ENCODE assay signal across 8 mouse cellular contexts in the genomic region with DNA sequence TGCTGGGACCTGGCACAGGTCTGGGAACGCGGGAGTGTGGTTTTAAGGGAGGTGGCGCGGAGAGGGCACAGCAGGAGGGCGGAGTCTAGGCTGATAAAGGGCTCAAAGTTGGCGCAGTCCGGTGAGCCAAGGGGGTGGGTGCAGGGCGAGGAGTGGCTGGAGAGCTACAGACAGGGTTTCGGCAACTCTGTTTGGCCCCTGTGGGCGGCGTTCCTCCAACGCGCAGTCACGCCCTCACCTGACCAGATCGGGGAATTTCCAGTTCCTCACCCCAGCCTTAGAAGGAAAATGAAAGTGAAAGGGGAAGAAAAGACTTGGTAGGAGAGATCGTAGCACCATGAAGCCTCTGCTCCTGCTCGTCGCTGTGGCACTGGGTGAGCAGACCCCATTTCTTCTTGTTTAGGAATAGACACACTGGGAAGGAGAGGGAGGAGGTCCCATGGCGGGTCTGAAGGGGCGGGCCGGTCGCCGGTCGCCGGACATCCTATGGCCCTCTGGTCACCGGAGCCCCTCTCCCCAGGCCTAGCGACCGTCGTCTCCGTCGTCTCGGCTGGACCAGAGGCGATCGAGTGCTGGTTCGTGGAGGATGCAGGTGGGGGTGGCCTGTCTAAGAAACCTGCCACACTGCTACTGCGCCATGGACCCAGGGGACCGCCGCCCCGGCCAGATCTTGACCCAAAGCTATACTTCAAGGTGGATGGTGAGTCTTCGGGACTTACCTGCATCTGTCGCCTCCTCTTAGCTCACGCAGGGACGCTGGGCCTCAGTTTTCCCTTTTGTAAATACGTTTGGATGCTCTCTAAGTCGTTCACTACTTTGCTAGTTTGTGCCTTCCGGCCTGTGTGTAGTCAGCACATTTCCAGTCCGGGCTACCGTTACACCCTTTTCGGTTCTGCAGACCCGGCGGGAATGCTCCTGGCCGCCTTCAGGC. TPM values are rescaled to one million over a fixed set of nuclear protein-coding genes. Genes with fewer than 3 reads are reported as not detected.
DNase-seq lines count a peak whose midpoint lies in the region; ATAC-seq and TF ChIP-seq lines count a peak whose summit lies in the region.

No protein-coding gene starts in this region.

- H3K27me3 ChIP-seq in forebrain, postnatal 0 days (ENCODE audit: insufficient read depth, low read length) = no peaks in the 10 kb centered on the region
- H3K27me3 ChIP-seq in hindbrain, embryonic 13.5 days = peaks cover 14% of the 10 kb centered on the region
- no peaks in the 10 kb centered on the region for H3K27me3 ChIP-seq in limb, embryonic 11.5 days (ENCODE audit: control insufficient read depth, insufficient read depth, low read length)
- H3K27me3 ChIP-seq in midbrain, embryonic 10.5 days (ENCODE audit: low read depth, poor library complexity, severe bottlenecking) = peaks cover 18% of the 10 kb centered on the region

- WGBS in forebrain, postnatal 0 days = 3% methylated on average over 52 of the region's 52 CpGs
- WGBS in hindbrain, embryonic 13.5 days = 1% methylated on average over 50 of the region's 52 CpGs
- WGBS in limb, embryonic 11.5 days = under 1% methylated on average over 52 of the region's 52 CpGs
- WGBS in midbrain, embryonic 10.5 days = under 1% methylated on average over 52 of the region's 52 CpGs

- peak overlapping the region; percentile 42 for H3K4me3 ChIP-seq in forebrain, postnatal 0 days (ENCODE audit: low read depth, low read length)
- H3K4me3 ChIP-seq in hindbrain, embryonic 13.5 days = peak overlapping the region; percentile 45
- peak overlapping the region; percentile 60 for H3K4me3 ChIP-seq in limb, embryonic 11.5 days (ENCODE audit: low read depth, low read length)
- H3K4me3 ChIP-seq in midbrain, embryonic 10.5 days = peak overlapping the region; percentile 74

- peak; percentile 63 for DNase-seq in layer of hippocampus, adult 11-12 months (ENCODE audit: low spot score)
- no peak for DNase-seq in layer of hippocampus, adult 9-10 months (ENCODE audit: low spot score)
- DNase-seq in cerebellum, adult 8-10 months = peak; percentile 67
- DNase-seq in forebrain, postnatal 0 days = no peak
- DNase-seq in limb, embryonic 11.5 days (ENCODE audit: low spot score) = peak; percentile 57
- peak; percentile 48 for DNase-seq in midbrain, embryonic 10.5 days (ENCODE audit: low spot score)
- peak; percentile 77 for DNase-seq in spleen, adult 12 weeks (ENCODE audit: low spot score)

- peaks cover 7% of the 10 kb centered on the region; the same call in 1 of the 2 replicates for H3K4me1 ChIP-seq in forebrain, postnatal 0 days (ENCODE audit: insufficient read depth)
- H3K4me1 ChIP-seq in hindbrain, embryonic 13.5 days (replicated peaks) = peaks cover 60% of the 10 kb centered on the region
- peaks cover 18% of the 10 kb centered on the region; the same call in 1 of the 2 replicates for H3K4me1 ChIP-seq in limb, embryonic 11.5 days (ENCODE audit: control insufficient read depth, insufficient read depth, low read length)
- H3K4me1 ChIP-seq in midbrain, embryonic 10.5 days = peaks cover 59% of the 10 kb centered on the region

- no peak for ATAC-seq in forebrain, postnatal 0 days
- no peak for ATAC-seq in hindbrain, embryonic 13.5 days (ENCODE audit: low FRiP score)
- ATAC-seq in limb, embryonic 11.5 days (ENCODE audit: insufficient number of reproducible peaks, low FRiP score, low TSS enrichment, low read depth) = no peak

- peak overlapping the region; percentile 51 for H3K9ac ChIP-seq in forebrain, postnatal 0 days
- peak overlapping the region; percentile 74 for H3K9ac ChIP-seq in hindbrain, embryonic 13.5 days
- H3K9ac ChIP-seq in limb, embryonic 11.5 days (ENCODE audit: low read length) = peak overlapping the region; percentile 58

- no peaks in the 10 kb centered on the region for H3K9me3 ChIP-seq in forebrain, postnatal 0 days (ENCODE audit: low read length)
- H3K9me3 ChIP-seq in hindbrain, embryonic 13.5 days = no peaks in the 10 kb centered on the region
- H3K9me3 ChIP-seq in limb, embryonic 11.5 days (ENCODE audit: control insufficient read depth, low read length) = no peaks in the 10 kb centered on the region
- H3K9me3 ChIP-seq in midbrain, embryonic 10.5 days (replicated peaks) = no peaks in the 10 kb centered on the region

- H3K27ac ChIP-seq in forebrain, postnatal 0 days (ENCODE audit: low read depth, low read length) = peak overlapping the region; percentile 29; the same call in 1 of the 2 replicates
- H3K27ac ChIP-seq in hindbrain, embryonic 13.5 days = peak overlapping the region; percentile 62
- peak overlapping the region; percentile 56; the same call in 1 of the 2 replicates for H3K27ac ChIP-seq in limb, embryonic 11.5 days (replicated peaks; ENCODE audit: low read depth, low read length)
- H3K27ac ChIP-seq in midbrain, embryonic 10.5 days (replicated peaks) = peak overlapping the region; percentile 83

- H3K4me2 ChIP-seq in forebrain, postnatal 0 days (ENCODE audit: low read depth) = peak overlapping the region; percentile 79
- H3K4me2 ChIP-seq in hindbrain, embryonic 13.5 days = peak overlapping the region; percentile 73
- peak overlapping the region; percentile 98 for H3K4me2 ChIP-seq in limb, embryonic 11.5 days (ENCODE audit: low read depth, severe bottlenecking)

- peaks cover 10% of the 10 kb centered on the region for H3K36me3 ChIP-seq in forebrain, postnatal 0 days (ENCODE audit: insufficient read depth)
- peaks cover 16% of the 10 kb centered on the region for H3K36me3 ChIP-seq in hindbrain, embryonic 13.5 days
- peaks cover 6% of the 10 kb centered on the region for H3K36me3 ChIP-seq in limb, embryonic 11.5 days (ENCODE audit: control insufficient read depth, insufficient read depth, low read length)
- H3K36me3 ChIP-seq in midbrain, embryonic 10.5 days = peaks cover 24% of the 10 kb centered on the region

- peak; percentile 36 for TF ChIP-seq CTCF in forebrain, postnatal 0 days (IDR thresholded peaks at IDR 0.05; ENCODE audit: low read depth)

RNA-seq across cellular contexts. Expression of gene Zbtb22, which starts 3.9 kb away (rescaled TPM):
- total RNA-seq in forebrain, postnatal 0 days (2014; rRNA removed) = 34.4 and 44.0 TPM in 2 replicates
- 20.4 and 22.3 TPM in 2 replicates for polyA plus RNA-seq in forebrain, postnatal 0 days (2015; fragmentation: Nextera tagmentation; extraction: Ambion mirVana)
- 16.8 and 18.7 TPM in 2 replicates for polyA plus RNA-seq in hindbrain, embryonic 13.5 days (2015; fragmentation: Nextera tagmentation; extraction: Ambion mirVana)
- 10.1 and 11.8 TPM in 2 replicates for polyA plus RNA-seq in limb, embryonic 11.5 days (2014; fragmentation: Nextera tagmentation; extraction: Ambion mirVana)
- 23.5 and 24.1 TPM in 2 replicates for polyA plus RNA-seq in midbrain, embryonic 10.5 days (2016; fragmentation: Nextera tagmentation; extraction: Ambion mirVana)

RNA-seq across cellular contexts. Expression of gene Tapbp, which starts 3.9 kb away (rescaled TPM):
- total RNA-seq in forebrain, postnatal 0 days (2014; rRNA removed) = 27.2 and 36.0 TPM in 2 replicates
- 25.0 and 26.2 TPM in 2 replicates for polyA plus RNA-seq in forebrain, postnatal 0 days (2015; fragmentation: Nextera tagmentation; extraction: Ambion mirVana)
- polyA plus RNA-seq in hindbrain, embryonic 13.5 days (2015; fragmentation: Nextera tagmentation; extraction: Ambion mirVana) = 26.8 and 29.2 TPM in 2 replicates
- polyA plus RNA-seq in limb, embryonic 11.5 days (2014; fragmentation: Nextera tagmentation; extraction: Ambion mirVana) = 12.5 and 14.8 TPM in 2 replicates
- polyA plus RNA-seq in midbrain, embryonic 10.5 days (2016; fragmentation: Nextera tagmentation; extraction: Ambion mirVana) = 14.9 and 17.3 TPM in 2 replicates

RNA-seq across cellular contexts. Expression of gene Rgl2, which starts 9.7 kb away (rescaled TPM):
- 75.7 and 76.3 TPM in 2 replicates for total RNA-seq in forebrain, postnatal 0 days (2014; rRNA removed)
- 24.1 and 27.1 TPM in 2 replicates for polyA plus RNA-seq in forebrain, postnatal 0 days (2015; fragmentation: Nextera tagmentation; extraction: Ambion mirVana)
- 56.7 and 56.9 TPM in 2 replicates for polyA plus RNA-seq in hindbrain, embryonic 13.5 days (2015; fragmentation: Nextera tagmentation; extraction: Ambion mirVana)
- 37.3 and 38.7 TPM in 2 replicates for polyA plus RNA-seq in limb, embryonic 11.5 days (2014; fragmentation: Nextera tagmentation; extraction: Ambion mirVana)
- polyA plus RNA-seq in midbrain, embryonic 10.5 days (2016; fragmentation: Nextera tagmentation; extraction: Ambion mirVana) = 43.1 and 46.9 TPM in 2 replicates

RNA-seq across cellular contexts. Expression of gene Daxx, which starts 10.4 kb away (rescaled TPM):
- total RNA-seq in forebrain, postnatal 0 days (2014; rRNA removed) = 70.4 and 77.1 TPM in 2 replicates
- 41.5 and 45.2 TPM in 2 replicates for polyA plus RNA-seq in forebrain, postnatal 0 days (2015; fragmentation: Nextera tagmentation; extraction: Ambion mirVana)
- 48.1 and 54.6 TPM in 2 replicates for polyA plus RNA-seq in hindbrain, embryonic 13.5 days (2015; fragmentation: Nextera tagmentation; extraction: Ambion mirVana)
- 66.8 and 71.3 TPM in 2 replicates for polyA plus RNA-seq in limb, embryonic 11.5 days (2014; fragmentation: Nextera tagmentation; extraction: Ambion mirVana)
- polyA plus RNA-seq in midbrain, embryonic 10.5 days (2016; fragmentation: Nextera tagmentation; extraction: Ambion mirVana) = 77.5 and 82.6 TPM in 2 replicates

RNA-seq across cellular contexts. Expression of gene Platr17, which starts 14.7 kb away (rescaled TPM):
- not detected in 2 replicates for total RNA-seq in forebrain, postnatal 0 days (2014; rRNA removed)
- 1.9 and 2.0 TPM in 2 replicates for polyA plus RNA-seq in forebrain, postnatal 0 days (2015; fragmentation: Nextera tagmentation; extraction: Ambion mirVana)
- 0.41 and 0.49 TPM in 2 replicates for polyA plus RNA-seq in hindbrain, embryonic 13.5 days (2015; fragmentation: Nextera tagmentation; extraction: Ambion mirVana)
- polyA plus RNA-seq in limb, embryonic 11.5 days (2014; fragmentation: Nextera tagmentation; extraction: Ambion mirVana) = 0.19 and 0.48 TPM in 2 replicates
- polyA plus RNA-seq in midbrain, embryonic 10.5 days (2016; fragmentation: Nextera tagmentation; extraction: Ambion mirVana) = 0.30 TPM in 1 of 2 replicates, not detected in the other

Comparison
In these comparisons a context has a peak if more than half of its experiments do, and no peak if none do; other contexts are left out.
1. DNase-seq: peak in layer of hippocampus, adult 11-12 months (single experiment), cerebellum, adult 8-10 months (single experiment), limb, embryonic 11.5 days (single experiment), midbrain, embryonic 10.5 days (single experiment) and spleen, adult 12 weeks (single experiment); none in layer of hippocampus, adult 9-10 months (single experiment) and forebrain, postnatal 0 days (single experiment).
2. H3K27ac ChIP-seq: peak in every context shown above with its lines; median percentile 83 in midbrain, embryonic 10.5 days; 62 in hindbrain, embryonic 13.5 days; 56 in limb, embryonic 11.5 days; 29 in forebrain, postnatal 0 days.
3. Peak in every context shown above with its lines, with median percentiles within 50 percentile points of each other: H3K4me2 ChIP-seq, H3K4me3 ChIP-seq and H3K9ac ChIP-seq.